Mouse (Mus musculus) adrenal gland, postnatal 10 days (tissue): ENCODE measurements around the gene BC034090. TPM values are rescaled to one million over a fixed set of nuclear protein-coding genes. Genes with fewer than 3 reads are reported as not detected.
"Not testable (repeated sequence)": the region's sequence is repeated elsewhere in the genome, so short reads cannot be mapped to it uniquely, and the experiment has no call there.

ENCODE experiments used
- DNase-seq: peaks from one replicate; pipeline ENCODE4 v3.0.0; 2021; ENCODE audit warnings: mixed read lengths
- long read RNA-seq, 2 experiments: library from polyadenylated mRNA; stranded (forward); transcript quantifications; one replicate each; pipeline ENCODE4 v2.0.0; 2021
- total RNA-seq, 2 experiments: library from RNA; stranded (reverse); gene quantifications; 2 replicates each; pipeline ENCODE4 v1.2.3; 2021

BC034090 gene
- total RNA-seq = 10 to 100 TPM; 22.3 to 26.2 TPM
- long read RNA-seq, experiment 1, partial matches to known transcripts = 6 of 8 reads
- long read RNA-seq, experiment 1, other reads (novel, unspliced or antisense) = 0 of 8 reads
- long read RNA-seq, experiment 2, full-length matches to known transcripts = 4 of 5 reads
- long read RNA-seq, experiment 2, partial matches to known transcripts = 1 of 5 reads
- long read RNA-seq, experiment 2, other reads (novel, unspliced or antisense) = 0 of 5 reads

- DNase-seq = peak; percentile 82
These were observed at the start of gene BC034090 for GRCm38 (mm10) chr1:155243797-155244770. BC034090 (minus strand) TSS chr1:155244444.

DNA sequence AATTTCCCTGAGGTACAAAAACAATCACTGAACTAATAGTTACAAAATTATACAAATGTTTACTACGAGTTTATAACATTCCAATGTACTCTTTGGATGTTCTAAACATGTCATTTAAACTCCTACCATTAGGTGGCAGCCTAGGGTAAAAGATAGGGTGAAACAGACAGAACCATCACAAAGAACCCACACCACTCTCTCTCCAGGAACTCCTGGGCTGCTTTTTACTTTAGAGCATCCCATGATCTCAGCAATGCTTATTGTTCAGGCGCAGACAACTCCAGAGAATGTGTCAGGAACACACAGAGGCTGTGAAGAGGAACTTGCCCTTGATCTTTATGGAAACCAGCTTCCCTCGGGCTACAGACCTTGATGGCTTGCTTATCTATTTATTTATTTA lies 49.2 kb upstream of the BC034090 start:
- peak; percentile 35 for DNase-seq

DNA sequence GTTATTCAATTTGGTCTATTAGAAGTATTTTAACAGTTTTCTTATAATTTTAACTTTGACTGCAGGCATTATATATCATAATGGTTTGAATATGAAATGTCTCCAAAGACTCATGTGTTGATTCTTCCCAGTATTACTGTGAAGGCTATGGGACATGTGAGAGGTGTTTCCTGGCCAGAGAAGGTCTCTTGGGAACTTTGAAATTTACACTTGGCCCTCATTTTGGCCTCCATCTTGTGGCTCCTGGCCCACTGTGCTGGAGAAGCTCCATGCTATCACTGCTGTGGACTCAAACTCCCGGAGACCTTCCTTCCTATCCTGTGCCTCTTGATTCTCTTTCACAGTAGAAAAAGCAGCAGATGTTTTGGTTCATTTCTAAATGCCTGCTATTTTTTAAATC lies 45.2 kb upstream of the BC034090 start:
- DNase-seq = peak; percentile 16

DNA sequence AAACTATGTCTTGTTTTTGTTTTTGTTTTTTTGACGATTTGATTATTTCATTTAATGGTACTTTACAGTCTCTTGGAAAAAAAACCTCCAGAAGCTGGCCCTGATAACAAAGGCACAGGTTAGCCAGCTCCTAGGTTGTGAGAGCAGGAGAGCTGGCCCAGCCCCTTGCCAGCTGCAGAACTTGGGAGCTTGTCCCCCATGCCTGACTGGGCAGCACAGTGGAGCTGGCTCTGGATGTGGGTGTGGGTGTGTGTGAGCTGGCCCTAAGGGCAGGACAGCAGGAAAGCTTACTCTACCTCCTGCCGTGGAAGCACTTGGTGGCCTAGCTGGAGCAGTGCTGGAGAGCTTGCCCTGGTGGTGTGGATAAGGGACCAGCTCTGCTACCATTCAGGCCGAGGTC lies 43.8 kb upstream of the BC034090 start:
- no peak for DNase-seq

DNA sequence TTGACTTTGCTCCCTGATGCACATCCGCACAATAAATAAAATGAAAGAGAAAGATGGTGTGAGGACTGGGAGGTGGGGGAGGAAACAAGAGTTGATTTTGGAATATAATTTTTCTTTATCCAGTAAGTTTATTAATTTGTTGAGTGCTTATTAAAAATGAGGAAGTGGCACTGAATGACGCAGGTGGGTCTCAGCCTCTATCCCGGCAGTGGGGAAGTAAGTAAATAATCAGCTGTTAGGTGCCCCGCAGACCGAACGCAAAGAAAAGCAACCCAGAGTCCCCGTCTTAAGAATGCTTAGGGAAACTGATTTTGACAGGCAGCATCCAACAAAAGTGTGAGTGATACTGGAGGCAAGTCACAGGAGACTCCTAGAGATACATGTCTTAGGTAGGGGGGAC lies 39.6 kb upstream of the BC034090 start:
- no peak for DNase-seq

- peak; percentile 79 for DNase-seq
These were observed 37.0 kb upstream of the BC034090 start for GRCm38 (mm10) chr1:155281003-155281793.

DNA sequence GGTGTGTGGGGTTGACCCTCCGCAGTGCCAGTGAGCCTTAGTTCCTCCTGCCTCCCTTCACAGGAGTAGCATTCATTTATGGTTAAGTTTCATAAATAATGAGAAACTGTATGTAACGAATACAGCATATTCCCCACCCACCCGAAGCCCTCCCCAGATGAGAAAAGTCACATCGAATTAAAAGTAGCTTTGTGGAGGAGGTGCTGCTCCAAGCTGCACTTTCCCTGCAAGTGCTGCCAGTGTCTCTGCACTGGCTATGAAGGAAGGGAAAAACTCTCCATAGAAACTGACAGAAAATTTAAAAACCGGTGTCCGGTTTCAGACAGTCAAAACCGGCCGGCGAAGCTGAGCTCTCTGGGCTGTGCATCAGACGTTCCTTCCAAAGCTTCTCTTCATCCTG lies 36.1 kb upstream of the BC034090 start:
- no peak for DNase-seq

DNA sequence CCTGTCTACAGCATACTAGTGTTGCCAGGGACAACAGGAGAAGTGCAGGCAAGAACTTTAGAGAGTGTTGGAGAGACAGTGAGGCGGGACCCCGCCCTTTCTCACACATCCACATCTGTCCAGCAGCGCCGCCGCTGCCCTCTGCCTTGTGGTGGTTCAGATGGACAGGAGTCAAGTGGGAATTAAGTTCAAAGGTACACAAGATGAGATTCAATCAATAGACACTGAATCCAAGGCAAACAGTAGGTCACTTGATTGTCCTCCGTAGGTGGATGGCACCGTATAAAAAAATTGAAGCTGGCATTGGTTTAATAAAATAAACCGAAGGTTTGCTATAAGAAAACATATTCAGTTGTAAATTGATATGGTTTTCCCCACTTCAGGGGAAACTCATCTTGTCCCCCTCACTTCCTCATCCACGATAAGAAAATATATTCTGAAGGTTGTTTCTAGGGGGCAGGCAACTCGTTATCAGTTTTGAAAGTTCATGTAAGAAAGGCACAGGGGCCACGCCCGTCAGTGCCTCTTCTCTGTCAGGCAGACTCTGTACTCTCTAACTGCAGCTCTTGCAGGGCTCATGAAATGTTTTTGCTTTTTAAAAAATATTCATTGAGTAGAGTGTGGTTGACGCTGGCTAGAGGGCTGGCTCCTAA lies 32.3 kb upstream of the BC034090 start:
- no peak for DNase-seq

DNA sequence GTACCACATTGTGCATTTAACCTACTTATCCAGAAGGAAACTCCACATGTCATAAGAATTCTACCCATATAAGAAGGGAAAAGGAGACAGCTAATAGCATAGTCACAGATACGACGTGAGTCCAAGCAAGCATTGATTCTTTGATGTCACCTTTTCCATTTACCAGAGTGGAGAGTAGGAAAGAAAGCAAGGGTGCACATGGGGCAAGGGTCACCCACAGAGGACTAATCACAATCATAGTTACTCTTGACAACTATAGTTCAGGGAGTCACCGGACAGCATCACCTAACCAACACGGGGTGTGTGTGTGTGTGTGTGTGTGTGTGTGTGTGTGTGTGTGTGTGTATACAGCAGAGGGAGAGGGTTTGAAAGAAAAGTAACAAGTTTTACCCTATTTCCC lies 31.5 kb upstream of the BC034090 start:
- no peak for DNase-seq

GRCm38 (mm10) chr1:155274976-155275375 lies 30.7 kb upstream of the BC034090 start:
- peak; percentile 60 for DNase-seq

DNA sequence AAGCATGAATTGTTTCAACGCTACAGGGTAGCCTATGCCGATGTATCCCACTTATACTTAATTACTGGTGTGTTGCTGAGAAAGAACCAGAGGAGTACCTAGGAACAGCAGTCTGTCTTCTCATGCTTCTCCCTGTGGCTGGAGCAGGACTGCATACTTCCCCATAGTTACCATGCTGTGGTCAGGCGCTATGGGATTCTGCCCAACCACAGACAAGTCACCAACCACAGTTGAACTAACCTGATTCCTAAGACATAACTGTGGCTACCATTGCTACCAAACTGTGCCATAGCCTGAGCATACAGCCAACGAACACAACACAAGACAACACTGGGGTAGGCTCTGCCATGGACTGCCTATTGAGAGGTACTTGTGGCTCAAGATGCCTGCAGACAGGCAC lies 28.7 kb upstream of the BC034090 start:
- no peak for DNase-seq

- not testable (repeated sequence) for DNase-seq
These were observed 18.3 kb upstream of the BC034090 start for GRCm38 (mm10) chr1:155262496-155262895.

DNA sequence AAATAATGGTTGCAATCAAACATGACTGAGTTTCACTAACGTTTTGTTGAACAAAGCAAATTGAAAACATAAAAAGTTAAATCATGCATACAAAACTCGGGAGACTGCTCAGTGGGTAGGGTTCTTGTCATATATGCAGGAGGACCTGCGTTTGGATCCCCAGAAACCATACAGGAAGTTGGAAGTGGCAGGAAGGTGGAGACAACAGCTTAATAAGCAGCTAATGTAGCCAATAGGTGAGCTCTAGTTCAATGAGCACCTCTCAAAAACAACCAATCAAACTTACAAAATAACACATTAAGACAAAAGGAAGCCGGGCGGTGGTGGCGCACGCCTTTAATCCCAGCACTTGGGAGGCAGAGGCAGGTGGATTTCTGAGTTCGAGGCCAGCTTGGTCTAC lies 10.1 kb upstream of the BC034090 start:
- DNase-seq = no peak

DNA sequence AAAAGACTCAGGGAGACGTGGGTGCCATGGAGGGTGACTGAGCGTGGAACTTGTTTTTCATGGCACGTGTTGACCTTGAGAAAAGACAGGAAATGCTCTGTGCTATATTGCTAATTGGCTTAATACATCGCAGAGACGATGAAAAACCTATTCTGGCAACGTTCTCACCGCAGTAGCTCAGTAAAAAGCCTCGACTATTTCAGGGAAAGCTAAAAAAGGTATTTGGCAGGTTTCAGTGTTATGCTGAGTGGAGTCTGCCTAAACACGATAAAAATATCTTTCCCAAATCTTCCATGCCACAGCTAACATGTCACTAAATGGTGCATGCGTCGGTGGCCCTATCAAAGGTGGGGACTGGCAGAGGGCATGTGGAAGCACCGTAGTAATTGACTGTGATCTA lies 8.9 kb upstream of the BC034090 start:
- no peak for DNase-seq

DNA sequence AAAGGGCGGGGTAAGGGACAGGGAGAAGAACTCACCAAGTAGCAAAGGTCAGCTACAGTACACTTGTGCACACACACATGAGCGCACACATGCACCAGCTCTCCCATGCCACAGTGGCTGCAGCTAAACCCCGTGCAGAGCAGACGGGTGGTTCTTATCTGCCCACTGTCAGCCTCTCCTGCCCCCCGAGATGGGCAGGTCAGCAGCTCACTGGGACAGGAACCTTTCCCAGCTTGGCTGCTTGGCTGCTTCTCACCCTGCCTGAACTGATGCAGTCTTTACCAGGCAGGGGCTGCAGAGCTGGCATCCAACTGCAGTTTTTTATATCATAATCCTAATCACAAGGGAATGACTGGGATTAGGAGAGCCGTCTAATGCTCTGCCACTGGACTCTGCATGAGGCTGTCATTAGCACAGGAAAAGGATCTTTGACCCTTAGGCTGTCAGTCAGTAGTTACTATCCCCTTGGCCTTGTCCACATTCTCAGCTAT lies 8.4 kb upstream of the BC034090 start:
- no peak for DNase-seq

DNA sequence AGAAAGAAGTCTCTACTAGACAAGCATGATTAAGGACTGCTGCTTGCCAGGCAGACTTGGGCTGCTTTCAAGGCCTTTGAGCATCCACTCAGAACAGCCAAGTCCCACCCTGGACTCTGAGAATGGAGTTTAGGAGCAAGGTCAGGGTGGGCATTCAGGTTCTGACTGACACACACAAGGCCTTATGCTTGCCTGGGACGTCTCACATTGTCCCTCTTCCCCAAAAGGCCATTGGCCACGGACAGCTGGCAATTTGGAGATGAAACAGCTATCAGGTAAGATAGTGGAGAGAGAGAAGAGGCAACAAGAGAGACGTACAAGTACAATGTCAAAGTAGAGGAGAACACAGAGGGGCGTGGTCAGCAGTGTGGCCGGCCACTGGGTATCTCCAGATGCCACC lies 7.4 kb upstream of the BC034090 start:
- no peak for DNase-seq

GRCm38 (mm10) chr1:155250531-155251135 lies 6.4 kb upstream of the BC034090 start:
- no peak for DNase-seq

DNA sequence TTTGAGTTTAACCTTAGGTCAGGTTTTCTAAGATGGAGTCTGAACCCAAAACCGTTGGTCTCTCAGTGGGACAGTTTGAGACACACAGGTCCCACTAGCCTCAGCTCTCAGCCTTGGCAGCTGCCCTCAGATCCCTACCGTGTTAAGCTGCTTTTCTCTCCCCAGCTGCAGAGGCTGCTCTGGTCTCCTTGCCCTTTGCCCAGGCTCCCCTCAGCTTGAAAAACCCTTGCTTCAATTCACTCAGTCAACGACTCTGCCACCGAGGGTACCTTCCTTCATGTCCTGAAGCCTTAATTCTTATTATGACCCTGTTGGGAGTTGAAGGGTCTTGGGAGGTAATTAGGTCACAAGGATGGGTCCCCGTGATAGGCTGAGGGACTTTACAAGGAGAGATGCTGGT lies 5.7 kb upstream of the BC034090 start:
- no peak for DNase-seq

- no peak for DNase-seq
These were observed 3.8 kb upstream of the BC034090 start for GRCm38 (mm10) chr1:155248041-155248440.

GRCm38 (mm10) chr1:155247441-155247840 lies 3.2 kb upstream of the BC034090 start:
- no peak for DNase-seq

DNA sequence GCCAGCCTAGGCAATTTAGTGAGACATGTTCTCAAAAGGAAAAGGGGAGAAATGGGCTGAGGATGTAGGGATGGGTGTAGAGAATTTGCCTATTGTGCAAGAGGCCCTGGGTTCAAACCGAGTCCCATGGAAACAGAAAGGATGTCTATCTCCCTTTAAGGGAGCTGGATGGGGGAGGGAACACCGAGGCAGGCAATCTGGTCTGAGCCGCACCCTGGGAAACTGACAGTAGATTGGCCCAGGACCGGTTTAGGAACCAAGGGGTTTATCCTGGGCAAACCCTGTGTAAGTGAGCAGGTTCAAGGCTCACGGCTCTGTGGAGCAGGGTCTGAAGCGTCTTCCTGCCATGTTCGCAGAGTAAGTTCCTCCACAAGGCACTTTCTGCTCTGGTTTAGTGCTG lies 1.3 kb upstream of the BC034090 start:
- DNase-seq = peak; percentile 20
